Mouse (Mus musculus) midbrain, embryonic 12.5 days (tissue): ENCODE results near the gene Hormad2. TPM values are rescaled to one million over a fixed set of nuclear protein-coding genes. Genes with fewer than 3 reads are reported as not detected.

ENCODE experiments used
- ATAC-seq: fragments of 200-750 bp; cut with Nextera tagmentation; 2 replicates; pipeline ENCODE4 v1.8.0; 2017; ENCODE audit warnings: low read depth, moderate TSS enrichment, moderate library complexity; ENCODE audit not compliant: low FRiP score
- H3K27ac ChIP-seq: fragments of 300-500 bp; sonication (generic); replicated peaks from 2 replicates; pipeline ENCODE4 v1.5.1; 2016; ENCODE audit warnings: mild to moderate bottlenecking
- H3K27me3 ChIP-seq: fragments of 300-500 bp; sonication (generic); 2 replicates; pipeline ENCODE4 v1.6.1; 2016; ENCODE audit warnings: mild to moderate bottlenecking
- H3K36me3 ChIP-seq: fragments of 300-500 bp; sonication (generic); 2 replicates; pipeline ENCODE4 v1.6.1; 2016
- H3K4me1 ChIP-seq: fragments of 300-500 bp; sonication (generic); 2 replicates; pipeline ENCODE4 v1.6.1; 2016
- H3K4me2 ChIP-seq: fragments of 300-500 bp; sonication (generic); replicated peaks from 2 replicates; pipeline ENCODE4 v1.6.1; 2016; ENCODE audit warnings: mild to moderate bottlenecking, moderate library complexity
- H3K4me3 ChIP-seq: fragments of 300-500 bp; sonication (generic); 2 replicates; pipeline ENCODE4 v1.5.1; 2016; ENCODE audit warnings: mild to moderate bottlenecking
- H3K9ac ChIP-seq: fragments of 300-500 bp; sonication (generic); replicated peaks from 2 replicates; pipeline ENCODE4 v1.6.1; 2016; ENCODE audit warnings: mild to moderate bottlenecking, moderate library complexity
- H3K9me3 ChIP-seq: fragments of 300-500 bp; sonication (generic); 2 replicates; pipeline ENCODE4 v1.6.1; 2016; ENCODE audit warnings: mild to moderate bottlenecking
- WGBS: fragments of 180-500 bp; shearing (Covaris S2); methylation state at CpG from one replicate; pipeline ENCODE4 v1.1.7; 2016; 5-methylcytosine and 5-hydroxymethylcytosine counted together
- polyA plus RNA-seq: library from polyadenylated mRNA; unstranded; fragments of >200 nt; fragmentation: Nextera tagmentation; extraction: Ambion mirVana; gene quantifications from 2 replicates; pipeline ENCODE4 v1.2.1, GENCODE M21; 2016

Gene Hormad2
- polyA plus RNA-seq, 1 experiment from 2014 or later = not detected

DNA sequence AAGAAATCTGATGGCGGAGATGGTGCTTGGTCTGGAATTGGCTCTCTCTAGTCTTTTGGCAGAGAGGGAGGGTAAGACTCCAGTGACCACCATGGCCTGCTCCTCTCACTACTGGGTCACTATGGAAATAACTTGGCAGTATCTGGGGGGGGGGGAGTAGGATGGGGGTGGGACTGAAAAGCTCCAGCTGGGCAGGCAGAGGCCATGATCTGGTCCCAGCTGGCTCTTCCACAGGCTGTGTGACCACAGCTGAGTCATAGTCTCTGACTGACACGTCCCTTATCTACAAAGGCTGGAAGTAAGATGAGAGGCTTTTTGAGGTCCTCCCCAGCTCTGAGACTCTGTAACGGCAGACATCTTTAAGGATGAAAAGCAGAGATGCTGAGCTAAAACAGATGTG is 143.2 kb downstream of the Hormad2 start:
- no peak overlapping the region for H3K27ac ChIP-seq
- H3K9ac ChIP-seq = no peak overlapping the region
- no peaks in the 10 kb centered on the region for H3K9me3 ChIP-seq
- ATAC-seq = no peak
- no peak overlapping the region for H3K4me2 ChIP-seq
- WGBS = 77% methylated on average over 3 of the region's 3 CpGs
- H3K4me3 ChIP-seq = no peak overlapping the region
- peaks cover 6% of the 10 kb centered on the region; the same call in 1 of the 2 replicates for H3K27me3 ChIP-seq
- no peaks in the 10 kb centered on the region for H3K36me3 ChIP-seq
- peaks cover 7% of the 10 kb centered on the region for H3K4me1 ChIP-seq

DNA sequence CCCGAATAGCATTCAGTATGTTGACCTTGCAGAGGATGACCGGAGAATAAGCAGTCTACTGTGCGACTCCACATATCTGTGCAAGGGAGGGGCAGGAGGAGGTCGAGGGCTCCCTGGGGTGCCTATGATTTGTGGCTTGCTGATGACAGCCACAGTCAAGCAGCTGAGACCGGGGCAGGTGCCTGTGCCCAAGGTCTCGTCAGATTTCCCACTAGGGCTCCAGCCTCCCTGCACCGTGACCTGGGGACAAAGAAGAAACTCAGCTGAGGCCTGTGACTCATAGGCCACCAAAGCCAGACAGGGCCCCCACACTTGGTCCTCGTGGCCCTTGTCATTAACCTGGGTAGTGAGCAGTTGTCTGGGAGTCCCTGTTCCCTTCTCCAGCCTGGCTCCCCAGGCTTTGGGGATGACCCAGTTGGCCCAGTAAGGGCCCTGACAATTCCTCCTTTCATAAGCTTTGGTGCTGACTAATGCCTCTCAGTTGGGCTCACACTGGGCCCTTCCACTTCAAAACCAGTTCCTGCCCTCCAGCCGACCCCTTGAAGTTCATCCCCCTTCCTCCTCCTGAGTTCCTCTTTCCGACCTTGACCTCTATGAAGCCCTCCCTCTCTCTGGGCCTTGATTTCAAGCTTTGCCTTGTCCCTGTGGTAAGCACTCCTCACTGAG is 144.2 kb downstream of the Hormad2 start:
- Histone ChIP-seq H3K27me3 (peaks cover 6% of the 10 kb centered on the region; the same call in 1 of the 2 replicates), H3K9ac (no peak overlapping the region), H3K9me3 (no peaks in the 10 kb centered on the region), H3K27ac (no peak overlapping the region), H3K4me2 (no peak overlapping the region), H3K4me3 (no peak overlapping the region), H3K4me1 (peaks cover 5% of the 10 kb centered on the region; the same call in 1 of the 2 replicates), H3K36me3 (no peaks in the 10 kb centered on the region)
- no peak for ATAC-seq
- 81% methylated on average over 10 of the region's 10 CpGs for WGBS

Other genes starting within 250 kb of the Hormad2 start
- gene Castor1, start 222.9 kb downstream of the Hormad2 start, polyA plus RNA-seq = 2.1 and 2.9 TPM in 2 replicates
- gene Osm, start 204.7 kb downstream of the Hormad2 start, polyA plus RNA-seq = not detected in 2 replicates
- gene Lif, start 183.5 kb downstream of the Hormad2 start, polyA plus RNA-seq = 0.05 TPM in 1 of 2 replicates, not detected in the other
- 49.2 and 49.8 TPM in 2 replicates for gene Mtmr3, start 153.8 kb upstream of the Hormad2 start, polyA plus RNA-seq
- not detected in 2 replicates for gene Gm11032, start 179.0 kb upstream of the Hormad2 start, polyA plus RNA-seq
- 30.4 and 31.3 TPM in 2 replicates for gene Ascc2, start 196.6 kb upstream of the Hormad2 start, polyA plus RNA-seq